Mouse (Mus musculus) midbrain, embryonic 16.5 days (tissue): ENCODE data around the gene Olfr724. TPM values are rescaled to one million over a fixed set of nuclear protein-coding genes. Genes with fewer than 3 reads are reported as not detected.
"Not testable (repeated sequence)": the region's sequence is repeated elsewhere in the genome, so short reads cannot be mapped to it uniquely, and the experiment has no call there.

Experiments used
- ATAC-seq: fragments of 200-750 bp; cut with Nextera tagmentation; 2 replicates; pipeline ENCODE4 v1.8.0; 2017; ENCODE audit warnings: moderate TSS enrichment
- H3K27ac ChIP-seq: fragments of 300-500 bp; sonication (generic); 2 replicates; pipeline ENCODE4 v1.5.1; 2014; ENCODE audit warnings: mild to moderate bottlenecking, low read length, mixed read lengths
- H3K27me3 ChIP-seq: fragments of 300-500 bp; sonication (generic); 2 replicates; pipeline ENCODE4 v1.6.1; 2014; ENCODE audit warnings: low read depth, low read length, mixed read lengths; ENCODE audit not compliant: control insufficient read depth, insufficient read depth
- H3K36me3 ChIP-seq: fragments of 300-500 bp; sonication (generic); 2 replicates; pipeline ENCODE4 v1.6.1; 2014; ENCODE audit warnings: mild to moderate bottlenecking, low read length, moderate library complexity, mixed read lengths; ENCODE audit not compliant: control insufficient read depth, insufficient read depth
- H3K4me1 ChIP-seq: fragments of 300-500 bp; sonication (generic); 2 replicates; pipeline ENCODE4 v1.6.1; 2014; ENCODE audit warnings: mild to moderate bottlenecking, low read length, mixed read lengths; ENCODE audit not compliant: control insufficient read depth, insufficient read depth
- H3K4me2 ChIP-seq: fragments of 300-500 bp; sonication (generic); 2 replicates; pipeline ENCODE4 v1.6.1; 2014; ENCODE audit warnings: mild to moderate bottlenecking, low read length, mixed read lengths
- H3K4me3 ChIP-seq: fragments of 300-500 bp; sonication (generic); 2 replicates; pipeline ENCODE4 v1.5.1; 2014; ENCODE audit warnings: low read depth, mild to moderate bottlenecking, low read length, moderate library complexity, mixed read lengths
- H3K9ac ChIP-seq: fragments of 300-500 bp; sonication (generic); 2 replicates; pipeline ENCODE4 v1.6.1; 2014; ENCODE audit warnings: low read depth, low read length, mixed read lengths
- H3K9me3 ChIP-seq: fragments of 300-500 bp; sonication (generic); replicated peaks from 2 replicates; pipeline ENCODE4 v1.6.1; 2014; ENCODE audit warnings: mild to moderate bottlenecking, low read length, mixed read lengths; ENCODE audit not compliant: control insufficient read depth, poor library complexity, severe bottlenecking
- WGBS: fragments of 180-500 bp; shearing (Covaris S2); extraction: QIAGEN DNeasy Blood & Tissue Kit; methylation state at CpG from one replicate; pipeline ENCODE4 v1.1.7; 2014; 5-methylcytosine and 5-hydroxymethylcytosine counted together
- polyA plus RNA-seq: library from polyadenylated mRNA; unstranded; fragments of >200 nt; fragmentation: Nextera tagmentation; extraction: Ambion mirVana; gene quantifications from 2 replicates; pipeline ENCODE4 v1.2.1, GENCODE M21; 2015

Olfr724 gene
- not detected in 2 replicates for polyA plus RNA-seq

- not testable (repeated sequence) for H3K4me3 ChIP-seq, H3K27me3 ChIP-seq, H3K4me2 ChIP-seq, H3K27ac ChIP-seq, H3K4me1 ChIP-seq, H3K36me3 ChIP-seq, H3K9ac ChIP-seq, ATAC-seq, H3K9me3 ChIP-seq
- 79% methylated on average over 1 of the region's 1 CpGs for WGBS
Observed at GRCm38 (mm10) chr14:49963174-49963573, at the start of gene Olfr724. Gene Olfr724, minus strand, starts transcription at chr14:49963274.

- no peak for ATAC-seq
Observed at GRCm38 (mm10) chr14:49955890-49956289, 7.2 kb downstream of the Olfr724 start.

GRCm38 (mm10) chr14:49931687-49932086 lies 31.4 kb downstream of the Olfr724 start, which contains the start of gene Olfr723:
Gene Olfr723, minus strand, starts transcription at chr14:49931787.
- not testable (repeated sequence) for H3K4me1 ChIP-seq, H3K4me2 ChIP-seq, H3K9me3 ChIP-seq, H3K4me3 ChIP-seq, H3K27ac ChIP-seq, H3K9ac ChIP-seq, H3K36me3 ChIP-seq, H3K27me3 ChIP-seq, ATAC-seq

More at GRCm38 (mm10) chr14:49955890-49956289, 7.2 kb downstream of the Olfr724 start:
- Histone ChIP-seq H3K27me3 (no peaks in the 10 kb centered on the region), H3K36me3 (no peaks in the 10 kb centered on the region), H3K27ac (no peak overlapping the region), H3K4me2 (no peak overlapping the region), H3K9me3 (no peaks in the 10 kb centered on the region; the same call in 1 of the 2 replicates), H3K4me1 (no peaks in the 10 kb centered on the region), H3K9ac (no peak overlapping the region), H3K4me3 (no peak overlapping the region)
- 66% methylated on average over 2 of the region's 2 CpGs for WGBS

Other genes starting within 250 kb of the Olfr724 start
- 23.2 and 24.4 TPM in 2 replicates for gene Armh4, start 179.9 kb downstream of the Olfr724 start, polyA plus RNA-seq
- not detected in 2 replicates for gene Olfr722, start 61.3 kb downstream of the Olfr724 start, polyA plus RNA-seq
- not detected in 2 replicates for gene Olfr723, start 31.5 kb downstream of the Olfr724 start, polyA plus RNA-seq
- gene Olfr725, start 77.1 kb upstream of the Olfr724 start, polyA plus RNA-seq: not detected in 2 replicates
- not detected in 2 replicates for gene Olfr726, start 127.7 kb upstream of the Olfr724 start, polyA plus RNA-seq
- gene Olfr727, start 159.9 kb upstream of the Olfr724 start, polyA plus RNA-seq: not detected in 2 replicates
- not detected in 2 replicates for gene Olfr728, start 179.4 kb upstream of the Olfr724 start, polyA plus RNA-seq
- gene Olfr729, start 189.6 kb upstream of the Olfr724 start, polyA plus RNA-seq: not detected in 2 replicates
- not detected in 2 replicates for gene Olfr730, start 224.9 kb upstream of the Olfr724 start, polyA plus RNA-seq